Mouse (Mus musculus): ENCODE results near the gene Efhd1.

DNA sequence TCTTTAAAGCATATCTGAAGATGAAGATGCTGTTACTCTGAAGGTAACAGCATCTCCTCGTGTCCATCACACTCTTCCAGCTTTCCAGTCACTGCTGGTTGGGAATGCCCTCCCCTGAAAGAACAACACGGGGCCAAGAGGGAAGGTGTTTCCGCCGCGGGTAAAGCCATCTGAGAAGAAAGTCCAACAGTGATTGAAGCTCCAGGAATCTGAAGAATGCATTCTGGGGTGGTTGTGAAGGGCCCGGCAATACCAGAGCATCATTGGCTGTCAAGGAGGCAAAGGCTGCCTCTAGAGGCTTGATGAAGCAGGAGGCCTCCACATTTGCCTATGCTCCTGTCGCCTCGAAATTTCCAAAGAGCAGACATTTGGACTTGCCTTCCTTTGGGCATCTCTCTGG is 25.1 kb upstream of the Efhd1 start:
- TF ChIP-seq CTCF (IDR thresholded peaks at IDR 0.05; ENCODE audit: low read depth, low read length) (no peak), TAL1 (conservative IDR thresholded peaks at IDR 0.05; ENCODE audit: low read depth, low read length) (no peak), GATA1 (IDR thresholded peaks at IDR 0.05; ENCODE audit: borderline replicate concordance, low read length) (no peak)

All from G1E (cell line).